Mouse (Mus musculus): Measurements from ENCODE around the gene Fgd6. TPM values are rescaled to one million over a fixed set of nuclear protein-coding genes. Genes with fewer than 3 reads are reported as not detected.

Fgd6 gene
- polyA plus RNA-seq, 1 experiment: 0.04 TPM

GRCm38 (mm10) chr10:94097081-94097845 lies 61.5 kb downstream of the Fgd6 start:
- H3K9me3 ChIP-seq (ENCODE audit: control insufficient read depth, low read length): no peaks in the 10 kb centered on the region
- no peak overlapping the region for H3K4me3 ChIP-seq (replicated peaks)
- H3K36me3 ChIP-seq (ENCODE audit: control insufficient read depth): peaks cover 28% of the 10 kb centered on the region
- no peak for TF ChIP-seq GATA1 (IDR thresholded peaks at IDR 0.05; ENCODE audit: low read length)
- no peak for TF ChIP-seq TAL1 (IDR thresholded peaks at IDR 0.05; ENCODE audit: low read length)
- H3K27me3 ChIP-seq (ENCODE audit: control insufficient read depth): no peaks in the 10 kb centered on the region
- H3K4me1 ChIP-seq (ENCODE audit: control insufficient read depth): peaks cover 29% of the 10 kb centered on the region

GRCm38 (mm10) chr10:94098100-94098499 lies 62.3 kb downstream of the Fgd6 start:
- no peak for TF ChIP-seq TAL1 (IDR thresholded peaks at IDR 0.05; ENCODE audit: low read length)
- no peak overlapping the region for H3K4me3 ChIP-seq (replicated peaks)
- H3K9me3 ChIP-seq (ENCODE audit: control insufficient read depth, low read length): no peaks in the 10 kb centered on the region
- peaks cover 28% of the 10 kb centered on the region for H3K36me3 ChIP-seq (ENCODE audit: control insufficient read depth)
- peaks cover 29% of the 10 kb centered on the region for H3K4me1 ChIP-seq (ENCODE audit: control insufficient read depth)
- no peaks in the 10 kb centered on the region for H3K27me3 ChIP-seq (ENCODE audit: control insufficient read depth)

- H3K27me3 ChIP-seq (ENCODE audit: control insufficient read depth): no peaks in the 10 kb centered on the region
- no peak for TF ChIP-seq TAL1 (IDR thresholded peaks at IDR 0.05; ENCODE audit: low read length)
- TF ChIP-seq GATA1 (IDR thresholded peaks at IDR 0.05; ENCODE audit: low read length): no peak
- H3K9me3 ChIP-seq (ENCODE audit: control insufficient read depth, low read length): no peaks in the 10 kb centered on the region
- H3K4me1 ChIP-seq (ENCODE audit: control insufficient read depth): peaks cover 5% of the 10 kb centered on the region
- no peak overlapping the region for H3K4me3 ChIP-seq (replicated peaks)
- H3K36me3 ChIP-seq (ENCODE audit: control insufficient read depth): peaks cover 32% of the 10 kb centered on the region
These were observed 69.7 kb downstream of the Fgd6 start for GRCm38 (mm10) chr10:94105498-94105897.

DNA sequence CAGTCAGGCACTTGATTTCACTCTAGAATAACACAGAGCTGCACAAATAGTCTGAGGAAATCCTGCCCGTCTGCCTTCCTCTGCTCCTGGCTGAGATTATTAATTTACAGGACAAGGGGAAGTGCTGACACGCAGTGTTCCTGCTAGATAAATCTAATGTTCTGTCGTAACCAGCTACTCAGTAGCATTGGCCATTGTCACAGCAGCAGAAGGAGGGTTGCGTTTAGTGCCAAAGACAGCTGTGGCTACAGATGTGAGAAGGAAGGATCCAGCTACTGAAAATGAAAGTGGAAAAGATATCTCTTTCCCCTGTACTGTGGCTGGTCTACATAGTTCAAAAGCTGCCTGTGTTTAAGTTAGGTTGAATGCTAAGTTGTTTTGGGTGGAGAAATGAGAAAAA lies 71.4 kb downstream of the Fgd6 start:
- H3K27me3 ChIP-seq (ENCODE audit: control insufficient read depth): no peaks in the 10 kb centered on the region
- H3K4me1 ChIP-seq (ENCODE audit: control insufficient read depth): no peaks in the 10 kb centered on the region
- no peak for TF ChIP-seq GATA1 (IDR thresholded peaks at IDR 0.05; ENCODE audit: low read length)
- H3K36me3 ChIP-seq (ENCODE audit: control insufficient read depth): peaks cover 30% of the 10 kb centered on the region
- no peak overlapping the region for H3K4me3 ChIP-seq (replicated peaks)
- H3K9me3 ChIP-seq (ENCODE audit: control insufficient read depth, low read length): no peaks in the 10 kb centered on the region

DNA sequence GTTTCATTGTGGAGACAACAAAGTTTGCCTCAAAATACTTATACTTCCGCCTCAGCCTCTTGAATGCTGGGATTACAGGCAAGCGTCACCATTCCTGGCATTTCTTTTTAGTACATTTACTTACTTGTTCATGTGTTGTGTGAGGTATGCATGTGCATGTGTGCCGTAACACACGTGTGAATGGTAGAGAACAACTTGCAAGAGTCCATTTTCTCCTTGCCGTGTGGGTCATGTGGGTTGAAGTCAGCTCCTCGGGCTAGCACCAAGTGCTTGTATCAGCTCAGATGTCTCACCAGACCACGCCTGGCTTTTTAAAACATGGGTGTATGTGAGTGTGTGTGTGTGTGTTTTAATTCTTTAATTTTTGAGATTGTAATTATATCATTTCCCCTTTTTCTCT lies 71.8 kb downstream of the Fgd6 start:
- no peaks in the 10 kb centered on the region for H3K4me1 ChIP-seq (ENCODE audit: control insufficient read depth)
- peaks cover 33% of the 10 kb centered on the region for H3K36me3 ChIP-seq (ENCODE audit: control insufficient read depth)
- no peak for TF ChIP-seq GATA1 (IDR thresholded peaks at IDR 0.05; ENCODE audit: low read length)
- TF ChIP-seq TAL1 (IDR thresholded peaks at IDR 0.05; ENCODE audit: low read length): no peak
- no peaks in the 10 kb centered on the region for H3K27me3 ChIP-seq (ENCODE audit: control insufficient read depth)
- no peaks in the 10 kb centered on the region for H3K9me3 ChIP-seq (ENCODE audit: control insufficient read depth, low read length)
- no peak overlapping the region for H3K4me3 ChIP-seq (replicated peaks)

DNA sequence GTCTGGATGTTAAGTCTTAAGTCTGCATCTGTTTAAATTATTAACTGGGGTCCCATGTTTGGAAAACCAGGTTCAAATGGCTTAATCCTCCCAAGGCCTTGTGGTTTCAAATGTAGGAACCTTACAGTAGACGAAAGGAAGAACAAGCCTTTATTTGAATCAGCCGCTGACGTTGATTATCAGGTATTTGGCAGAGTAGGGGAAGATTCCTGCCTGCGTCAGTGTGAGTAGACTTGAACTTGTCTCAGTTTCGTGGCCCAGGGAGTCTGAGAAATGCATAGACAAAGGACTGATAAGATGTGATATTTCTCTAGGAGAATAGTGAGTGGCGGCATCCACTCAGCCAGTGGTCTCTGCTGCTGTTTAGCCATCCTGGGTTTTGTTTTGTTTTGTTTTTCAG lies 73.0 kb downstream of the Fgd6 start:
- Histone ChIP-seq H3K4me3 (replicated peaks) (no peak overlapping the region), H3K27me3 (ENCODE audit: control insufficient read depth) (no peaks in the 10 kb centered on the region), H3K36me3 (ENCODE audit: control insufficient read depth) (peaks cover 31% of the 10 kb centered on the region), H3K9me3 (ENCODE audit: control insufficient read depth, low read length) (no peaks in the 10 kb centered on the region), H3K4me1 (ENCODE audit: control insufficient read depth) (no peaks in the 10 kb centered on the region)
- no peak for TF ChIP-seq GATA1 (IDR thresholded peaks at IDR 0.05; ENCODE audit: low read length)
- TF ChIP-seq TAL1 (IDR thresholded peaks at IDR 0.05; ENCODE audit: low read length): no peak

DNA sequence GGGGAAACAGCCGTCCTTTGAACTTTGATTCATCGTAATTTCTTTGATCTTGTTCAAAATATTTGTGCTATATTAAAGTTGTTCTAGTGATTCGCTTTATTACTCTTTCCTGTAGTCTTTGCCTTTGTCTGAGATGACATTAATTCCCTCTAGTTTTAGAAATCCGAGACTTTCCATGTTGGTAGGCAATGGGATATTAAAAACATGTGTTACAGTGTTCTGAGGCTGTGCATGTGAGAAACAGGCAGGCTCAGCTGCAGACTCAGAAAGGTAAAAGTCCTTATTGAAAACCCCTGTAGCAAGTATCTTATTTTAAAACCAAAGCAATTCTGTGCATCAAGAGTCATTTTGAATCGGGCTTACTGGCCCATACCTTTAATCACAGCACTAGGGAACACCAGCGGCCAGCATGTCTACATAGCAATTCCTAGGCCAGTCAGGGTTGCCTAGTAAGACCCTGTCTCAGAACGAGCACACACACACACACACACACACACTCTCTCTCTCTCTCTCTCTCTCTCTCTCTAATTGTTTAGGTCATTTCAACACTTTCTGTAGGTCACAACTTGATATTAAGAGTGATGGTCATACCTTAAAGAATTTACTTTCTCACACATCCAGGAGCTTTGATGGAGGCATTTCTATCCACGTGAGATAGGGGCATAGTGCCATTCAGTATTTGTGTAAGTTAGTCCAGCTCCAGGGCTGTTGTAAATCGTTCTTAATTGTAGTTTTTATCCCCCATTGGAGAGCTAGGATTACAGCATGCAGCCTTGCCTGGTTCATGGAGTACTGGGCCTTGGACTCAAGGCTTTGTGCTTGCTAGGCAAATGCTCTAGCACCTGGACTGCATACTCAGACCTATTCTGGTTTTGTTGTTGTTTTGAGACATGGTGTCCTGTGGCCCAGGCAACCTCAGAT lies 75.3 kb downstream of the Fgd6 start:
- TF ChIP-seq GATA1 (IDR thresholded peaks at IDR 0.05; ENCODE audit: low read length) (no peak), TAL1 (IDR thresholded peaks at IDR 0.05; ENCODE audit: low read length) (no peak)
- H3K9me3 ChIP-seq (ENCODE audit: control insufficient read depth, low read length): no peaks in the 10 kb centered on the region
- H3K36me3 ChIP-seq (ENCODE audit: control insufficient read depth): peaks cover 13% of the 10 kb centered on the region

GRCm38 (mm10) chr10:94112207-94112606 lies 76.4 kb downstream of the Fgd6 start:
- H3K4me3 ChIP-seq (replicated peaks): no peak overlapping the region
- H3K4me1 ChIP-seq (ENCODE audit: control insufficient read depth): peaks cover 12% of the 10 kb centered on the region
- TF ChIP-seq GATA1 (IDR thresholded peaks at IDR 0.05; ENCODE audit: low read length): no peak
- no peak for TF ChIP-seq TAL1 (IDR thresholded peaks at IDR 0.05; ENCODE audit: low read length)
- H3K27me3 ChIP-seq (ENCODE audit: control insufficient read depth): no peaks in the 10 kb centered on the region
- H3K9me3 ChIP-seq (ENCODE audit: control insufficient read depth, low read length): no peaks in the 10 kb centered on the region
- H3K36me3 ChIP-seq (ENCODE audit: control insufficient read depth): peaks cover 12% of the 10 kb centered on the region

More for the DNA sequence above, 75.3 kb downstream of the Fgd6 start:
- Histone ChIP-seq H3K4me1 (ENCODE audit: control insufficient read depth) (peaks cover 10% of the 10 kb centered on the region), H3K27me3 (ENCODE audit: control insufficient read depth) (no peaks in the 10 kb centered on the region), H3K4me3 (replicated peaks) (no peak overlapping the region)

- Histone ChIP-seq H3K27me3 (ENCODE audit: control insufficient read depth) (no peaks in the 10 kb centered on the region), H3K9me3 (ENCODE audit: control insufficient read depth, low read length) (no peaks in the 10 kb centered on the region), H3K4me1 (ENCODE audit: control insufficient read depth) (peaks cover 12% of the 10 kb centered on the region), H3K4me3 (replicated peaks) (no peak overlapping the region), H3K36me3 (ENCODE audit: control insufficient read depth) (peaks cover 14% of the 10 kb centered on the region)
- TF ChIP-seq TAL1 (IDR thresholded peaks at IDR 0.05; ENCODE audit: low read length) (no peak), GATA1 (IDR thresholded peaks at IDR 0.05; ENCODE audit: low read length) (no peak; the same call in 1 of the 2 replicates)
These were observed 80.2 kb downstream of the Fgd6 start for GRCm38 (mm10) chr10:94115893-94116599.
